In the genomic region with DNA sequence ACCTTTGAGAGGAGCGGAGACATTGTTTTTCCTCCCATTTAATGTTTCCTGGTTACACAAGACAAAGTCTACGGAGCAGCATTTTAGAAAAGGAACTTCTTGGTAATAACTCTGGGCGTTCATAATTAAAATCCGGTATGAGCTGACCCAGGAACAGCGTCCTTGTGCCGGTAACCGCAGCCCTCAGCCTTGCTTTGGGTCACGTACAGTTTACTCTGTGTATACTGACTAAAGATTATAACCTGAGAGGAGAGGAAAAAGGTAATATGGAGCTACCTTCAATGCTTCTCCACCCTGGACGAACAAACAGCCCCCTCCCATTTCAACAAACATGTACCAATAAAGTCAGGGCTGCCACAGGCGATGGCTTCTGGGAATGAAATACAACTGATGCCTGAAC, we compare ENCODE assay signal across 16 mouse cellular contexts. TPM values are rescaled to one million over a fixed set of nuclear protein-coding genes. Genes with fewer than 3 reads are reported as not detected.
"Had no signal": no experiment of that assay in that cellular context is flagged by ENCODE, and none has a peak within 500 bp of the region (broad histone marks: within the 10 kb centered on the region; RNA-seq: fewer than 3 reads in every experiment).

No protein-coding gene starts in this region.

- ATAC-seq: lung, postnatal 0 days had no signal

- H3K4me3 ChIP-seq: liver, embryonic 15.5 days; neural tube, embryonic 12.5 days had no signal

- H3K4me1 ChIP-seq: neural tube, embryonic 12.5 days had no signal

- H3K27me3 ChIP-seq: liver, embryonic 15.5 days; neural tube, embryonic 12.5 days had no signal

- H3K36me3 ChIP-seq: liver, embryonic 15.5 days; neural tube, embryonic 12.5 days had no signal

- H3K9me3 ChIP-seq: liver, embryonic 15.5 days; neural tube, embryonic 12.5 days had no signal

- H3K4me2 ChIP-seq: liver, embryonic 11.5 days; liver, embryonic 15.5 days; neural tube, embryonic 12.5 days had no signal

- H3K27ac ChIP-seq: liver, embryonic 15.5 days; neural tube, embryonic 12.5 days had no signal

- DNase-seq: kidney, adult 9 months; layer of hippocampus, adult 9-11 months; lung, adult 2 months; lung, postnatal 36 days; midbrain, embryonic 14.5 days; retina, postnatal 1 day; right cerebral cortex, postnatal 4 days; spleen, adult 18-20 months; thymus, adult 18-20 months; thymus, postnatal 14 days had no signal

- H3K9ac ChIP-seq: liver, embryonic 15.5 days; neural tube, embryonic 12.5 days had no signal

RNA-seq across cellular contexts. Expression of a gene that starts 48.7 kb away (rescaled TPM):
- total RNA-seq: monocyte, adult 5-6 weeks; neutrophil, adult 5-6 weeks had no signal
